Comparison of ENCODE assay signal across 8 mouse cellular contexts in genomic region chr19:46318031-46318471, GRCm38 (mm10). TPM values are rescaled to one million over a fixed set of nuclear protein-coding genes. Genes with fewer than 3 reads are reported as not detected.
DNase-seq lines count a peak whose midpoint lies in the region; ATAC-seq and TF ChIP-seq lines count a peak whose summit lies in the region.

No protein-coding gene starts in this region.

- intact Hi-C loops in heart, postnatal 10 days (cut with DNase I) = no loop called here

- WGBS in kidney, postnatal 0 days = under 1% methylated on average over 35 of the region's 42 CpGs
- WGBS in embryonic facial prominence, embryonic 11.5 days = 3% methylated on average over 33 of the region's 42 CpGs
- 6% methylated on average over 41 of the region's 42 CpGs for WGBS in limb, embryonic 10.5 days

- no peaks in the 10 kb centered on the region for H3K36me3 ChIP-seq in kidney, postnatal 0 days (ENCODE audit: insufficient read depth, low read length)
- no peaks in the 10 kb centered on the region for H3K36me3 ChIP-seq in embryonic facial prominence, embryonic 11.5 days (replicated peaks; ENCODE audit: control insufficient read depth, insufficient read depth, low read depth, low read length)
- H3K36me3 ChIP-seq in limb, embryonic 10.5 days = no peaks in the 10 kb centered on the region

- H3K27me3 ChIP-seq in kidney, postnatal 0 days (ENCODE audit: insufficient read depth, low read length) = peaks cover 66% of the 10 kb centered on the region
- H3K27me3 ChIP-seq in embryonic facial prominence, embryonic 11.5 days (ENCODE audit: control insufficient read depth, insufficient read depth, low read length) = peaks cover 79% of the 10 kb centered on the region
- peaks cover 100% of the 10 kb centered on the region for H3K27me3 ChIP-seq in limb, embryonic 10.5 days (ENCODE audit: low read depth, poor library complexity, severe bottlenecking)

- H3K9me3 ChIP-seq in kidney, postnatal 0 days (replicated peaks; ENCODE audit: low read length) = no peaks in the 10 kb centered on the region
- H3K9me3 ChIP-seq in embryonic facial prominence, embryonic 11.5 days (replicated peaks; ENCODE audit: control insufficient read depth, low read length) = no peaks in the 10 kb centered on the region
- no peaks in the 10 kb centered on the region for H3K9me3 ChIP-seq in limb, embryonic 10.5 days (replicated peaks)

- H3K9ac ChIP-seq in kidney, postnatal 0 days (ENCODE audit: low read depth, low read length) = 0 out of 2 replicates have a peak overlapping the region, but pooled peaks have one; percentile 31
- H3K9ac ChIP-seq in embryonic facial prominence, embryonic 11.5 days (replicated peaks; ENCODE audit: low read length) = peak overlapping the region; percentile 41

- DNase-seq in kidney, postnatal 0 days (ENCODE audit: low spot score) = no peak
- DNase-seq in kidney, postnatal 14 days = no peak
- DNase-seq in adrenal gland, adult 2 months = peak; percentile 50
- no peak for DNase-seq in embryonic facial prominence, embryonic 11.5 days (ENCODE audit: low spot score)
- DNase-seq in heart, postnatal 10 days = peak; percentile 42 to 45
- peak; percentile 38 for DNase-seq in limb, embryonic 10.5 days (ENCODE audit: low spot score)
- DNase-seq in ovary, postnatal 10 days (ENCODE audit: low spot score) = peak; percentile 35
- DNase-seq in thymus, postnatal 0 days (ENCODE audit: low spot score) = no peak

- H3K4me3 ChIP-seq in kidney, postnatal 0 days (replicated peaks; ENCODE audit: low read depth, low read length) = peak overlapping the region; percentile 41
- peak overlapping the region; percentile 43 for H3K4me3 ChIP-seq in embryonic facial prominence, embryonic 11.5 days (ENCODE audit: low read depth, low read length)
- peak overlapping the region; percentile 51 for H3K4me3 ChIP-seq in limb, embryonic 10.5 days

- peaks cover 10% of the 10 kb centered on the region for H3K4me1 ChIP-seq in kidney, postnatal 0 days (replicated peaks; ENCODE audit: insufficient read depth, low read length)
- peaks cover 7% of the 10 kb centered on the region for H3K4me1 ChIP-seq in embryonic facial prominence, embryonic 11.5 days (ENCODE audit: control insufficient read depth, insufficient read depth, low read length)
- H3K4me1 ChIP-seq in limb, embryonic 10.5 days = peaks cover 44% of the 10 kb centered on the region

- no peak overlapping the region for H3K27ac ChIP-seq in kidney, postnatal 0 days
- no peak overlapping the region for H3K27ac ChIP-seq in embryonic facial prominence, embryonic 11.5 days (replicated peaks; ENCODE audit: low read depth, low read length)
- H3K27ac ChIP-seq in limb, embryonic 10.5 days = no peak overlapping the region

- H3K4me2 ChIP-seq in kidney, postnatal 0 days (ENCODE audit: low read length) = peak overlapping the region; percentile 71
- peak overlapping the region; percentile 80 for H3K4me2 ChIP-seq in embryonic facial prominence, embryonic 11.5 days (ENCODE audit: low read depth, low read length)

- TF ChIP-seq CTCF in kidney, postnatal 0 days (IDR thresholded peaks at IDR 0.05; ENCODE audit: low read depth) = no peak

- ATAC-seq in kidney, postnatal 0 days (replicated peaks; ENCODE audit: low FRiP score, low read depth) = no peak
- ATAC-seq in embryonic facial prominence, embryonic 11.5 days (replicated peaks; ENCODE audit: insufficient number of reproducible peaks, low FRiP score, low TSS enrichment, low read depth) = no peak

RNA-seq across cellular contexts. Expression of gene Psd, which starts 8.9 kb away (rescaled TPM):
- polyA plus RNA-seq in kidney, postnatal 0 days (2015; fragmentation: Nextera tagmentation; extraction: Ambion mirVana) = 2.7 and 2.9 TPM in 2 replicates
- total RNA-seq in adrenal gland, adult 2 months (2021) = 1 to 10 TPM; 7.3 to 7.9 TPM
- polyA plus RNA-seq in adrenal gland, adult 2 months (2012; rRNA removed) = 13.7 and 18.1 TPM in 2 replicates
- polyA plus RNA-seq in embryonic facial prominence, embryonic 11.5 days (2014; fragmentation: Nextera tagmentation; extraction: Ambion mirVana) = 4.8 and 5.0 TPM in 2 replicates
- 1 to 10 TPM; 2.2 to 2.9 TPM for total RNA-seq in heart, postnatal 10 days (2021)
- polyA plus RNA-seq in limb, embryonic 10.5 days (2016; fragmentation: Nextera tagmentation; extraction: Ambion mirVana) = 1.4 and 1.8 TPM in 2 replicates
- polyA plus RNA-seq in thymus, postnatal 0 days (2015; fragmentation: Nextera tagmentation; extraction: Ambion mirVana) = 4.6 and 5.3 TPM in 2 replicates

RNA-seq across cellular contexts. Expression of gene Fbxl15, which starts 9.9 kb away (rescaled TPM):
- 29.9 and 33.8 TPM in 2 replicates for polyA plus RNA-seq in kidney, postnatal 0 days (2015; fragmentation: Nextera tagmentation; extraction: Ambion mirVana)
- 10 to 100 TPM in 1 of 2 experiments, 1 to 10 TPM in 1; 6.7 to 12.1 TPM for total RNA-seq in adrenal gland, adult 2 months (2021)
- 41.6 and 60.3 TPM in 2 replicates for polyA plus RNA-seq in adrenal gland, adult 2 months (2012; rRNA removed)
- polyA plus RNA-seq in embryonic facial prominence, embryonic 11.5 days (2014; fragmentation: Nextera tagmentation; extraction: Ambion mirVana) = 15.0 and 18.0 TPM in 2 replicates
- total RNA-seq in heart, postnatal 10 days (2021) = 1 to 10 TPM; 6.5 to 6.8 TPM
- 12.2 and 13.0 TPM in 2 replicates for polyA plus RNA-seq in limb, embryonic 10.5 days (2016; fragmentation: Nextera tagmentation; extraction: Ambion mirVana)
- 8.3 and 9.1 TPM in 2 replicates for polyA plus RNA-seq in thymus, postnatal 0 days (2015; fragmentation: Nextera tagmentation; extraction: Ambion mirVana)

RNA-seq across cellular contexts. Expression of gene Nfkb2, which starts 13.9 kb away (rescaled TPM):
- 8.7 and 8.8 TPM in 2 replicates for polyA plus RNA-seq in kidney, postnatal 0 days (2015; fragmentation: Nextera tagmentation; extraction: Ambion mirVana)
- total RNA-seq in adrenal gland, adult 2 months (2021) = 10 to 100 TPM; 34.9 to 44.3 TPM
- 65.7 and 80.9 TPM in 2 replicates for polyA plus RNA-seq in adrenal gland, adult 2 months (2012; rRNA removed)
- polyA plus RNA-seq in embryonic facial prominence, embryonic 11.5 days (2014; fragmentation: Nextera tagmentation; extraction: Ambion mirVana) = 5.0 and 5.4 TPM in 2 replicates
- total RNA-seq in heart, postnatal 10 days (2021) = 10 to 100 TPM; 16.1 to 20.4 TPM
- polyA plus RNA-seq in limb, embryonic 10.5 days (2016; fragmentation: Nextera tagmentation; extraction: Ambion mirVana) = 4.5 and 5.8 TPM in 2 replicates
- polyA plus RNA-seq in thymus, postnatal 0 days (2015; fragmentation: Nextera tagmentation; extraction: Ambion mirVana) = 29.1 and 31.3 TPM in 2 replicates

RNA-seq across cellular contexts. Expression of gene Cuedc2, which starts 20.5 kb away (rescaled TPM):
- polyA plus RNA-seq in kidney, postnatal 0 days (2015; fragmentation: Nextera tagmentation; extraction: Ambion mirVana) = 167 and 173 TPM in 2 replicates
- total RNA-seq in adrenal gland, adult 2 months (2021) = 10 to 100 TPM; 72.2 to 87.7 TPM
- 41.3 and 42.5 TPM in 2 replicates for polyA plus RNA-seq in adrenal gland, adult 2 months (2012; rRNA removed)
- polyA plus RNA-seq in embryonic facial prominence, embryonic 11.5 days (2014; fragmentation: Nextera tagmentation; extraction: Ambion mirVana) = 183 and 199 TPM in 2 replicates
- 100 to 1,000 TPM in 1 of 2 experiments, 10 to 100 TPM in 1; 99.6 to 107 TPM for total RNA-seq in heart, postnatal 10 days (2021)
- 150 and 183 TPM in 2 replicates for polyA plus RNA-seq in limb, embryonic 10.5 days (2016; fragmentation: Nextera tagmentation; extraction: Ambion mirVana)
- 152 and 155 TPM in 2 replicates for polyA plus RNA-seq in thymus, postnatal 0 days (2015; fragmentation: Nextera tagmentation; extraction: Ambion mirVana)

RNA-seq across cellular contexts. Expression of gene Mfsd13a, which starts 22.9 kb away (rescaled TPM):
- 12.0 and 14.0 TPM in 2 replicates for polyA plus RNA-seq in kidney, postnatal 0 days (2015; fragmentation: Nextera tagmentation; extraction: Ambion mirVana)
- total RNA-seq in adrenal gland, adult 2 months (2021) = 1 to 10 TPM; 7.3 to 9.6 TPM
- 43.2 and 63.5 TPM in 2 replicates for polyA plus RNA-seq in adrenal gland, adult 2 months (2012; rRNA removed)
- polyA plus RNA-seq in embryonic facial prominence, embryonic 11.5 days (2014; fragmentation: Nextera tagmentation; extraction: Ambion mirVana) = 3.2 and 4.1 TPM in 2 replicates
- total RNA-seq in heart, postnatal 10 days (2021) = 1 to 10 TPM; 3.4 to 4.6 TPM
- polyA plus RNA-seq in limb, embryonic 10.5 days (2016; fragmentation: Nextera tagmentation; extraction: Ambion mirVana) = 7.7 and 8.1 TPM in 2 replicates
- 7.5 and 8.1 TPM in 2 replicates for polyA plus RNA-seq in thymus, postnatal 0 days (2015; fragmentation: Nextera tagmentation; extraction: Ambion mirVana)

Comparison
In these comparisons a context has a peak if more than half of its experiments do, and no peak if none do; other contexts are left out.
1. DNase-seq: peak in adrenal gland, adult 2 months (single experiment), heart, postnatal 10 days (2 of 2), limb, embryonic 10.5 days (single experiment) and ovary, postnatal 10 days (single experiment); none in kidney, postnatal 0 days (single experiment), kidney, postnatal 14 days (single experiment), embryonic facial prominence, embryonic 11.5 days (single experiment) and thymus, postnatal 0 days (single experiment).
2. Peak in every context shown above with its lines, with median percentiles within 50 percentile points of each other: H3K4me3 ChIP-seq.